Mouse (Mus musculus): ENCODE measurements at regions not wholly inside any gene's neighbourhood (a gene's known extent, or its start where the extent isn't known, plus 50 kb on each side); places are given as distances from the start of the nearest gene placed in this dataset.

DNA sequence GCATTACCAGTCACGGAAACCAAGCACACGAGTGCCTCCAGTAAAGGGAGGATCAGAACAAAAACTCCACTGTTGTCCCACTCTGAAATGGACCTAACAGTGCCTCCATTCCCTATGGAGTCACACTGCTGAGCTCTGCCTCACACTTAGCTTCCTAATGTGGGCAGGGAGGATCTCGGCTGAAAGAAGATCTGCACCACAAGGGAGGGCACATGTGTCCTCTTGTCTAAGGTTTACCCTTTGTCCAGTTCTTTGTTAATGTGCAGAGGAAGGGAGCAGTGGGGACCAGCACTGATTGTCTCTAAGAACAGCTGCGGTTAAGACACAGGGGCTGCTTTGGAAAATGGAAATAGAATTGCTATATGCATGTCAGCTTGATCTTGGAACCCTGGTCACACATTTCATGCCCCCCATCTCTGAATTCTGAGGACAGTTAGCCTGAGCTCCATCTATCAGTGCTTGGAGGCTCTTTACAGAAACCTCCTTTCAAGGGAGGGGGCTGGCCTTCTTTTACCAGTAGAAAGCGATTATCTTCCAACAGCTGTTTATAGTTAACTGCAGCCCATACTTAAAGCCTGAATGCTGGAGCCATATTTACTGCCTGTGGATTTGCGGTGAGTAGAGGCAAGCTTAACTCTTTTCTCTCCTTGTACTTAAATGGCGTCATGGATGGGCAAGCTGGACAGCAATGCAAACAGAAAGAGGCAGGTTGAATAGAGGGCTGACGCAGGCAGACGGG, 485.5 kb upstream of the Cdh11 start:
- WGBS: 41% methylated on average over 9 of the region's 9 CpGs
- no peak overlapping the region for H3K9ac ChIP-seq (ENCODE audit: low read length)

GRCm38 (mm10) chr8:103272305-103273079, 487.1 kb upstream of the Cdh11 start:
- H3K4me2 ChIP-seq: no peak overlapping the region
- ATAC-seq (ENCODE audit: low FRiP score): peak; percentile 65
- no peak overlapping the region for H3K4me3 ChIP-seq (ENCODE audit: low read depth, low read length)
- H3K4me1 ChIP-seq (ENCODE audit: control insufficient read depth, insufficient read depth, low read length): peaks cover 11% of the 10 kb centered on the region
- no peaks in the 10 kb centered on the region for H3K9me3 ChIP-seq (ENCODE audit: control insufficient read depth, low read length)
- no peaks in the 10 kb centered on the region for H3K27me3 ChIP-seq (ENCODE audit: control insufficient read depth, insufficient read depth, low read length)
- 10% methylated on average over 5 of the region's 5 CpGs for WGBS
- no peaks in the 10 kb centered on the region for H3K36me3 ChIP-seq (ENCODE audit: control insufficient read depth, insufficient read depth, low read length)
- 0 out of 2 replicates have a peak overlapping the region, but pooled peaks have one; percentile 2 for H3K27ac ChIP-seq (ENCODE audit: low read depth, low read length)
- no peak overlapping the region for H3K9ac ChIP-seq (ENCODE audit: low read length)
- peak; percentile 89 for DNase-seq (ENCODE audit: low spot score, missing footprints)

More for the DNA sequence above, 485.5 kb upstream of the Cdh11 start:
- Histone ChIP-seq H3K4me3 (ENCODE audit: low read depth, low read length) (no peak overlapping the region), H3K27me3 (ENCODE audit: control insufficient read depth, insufficient read depth, low read length) (no peaks in the 10 kb centered on the region), H3K27ac (ENCODE audit: low read depth, low read length) (no peak overlapping the region), H3K9me3 (ENCODE audit: control insufficient read depth, low read length) (no peaks in the 10 kb centered on the region), H3K4me2 (no peak overlapping the region), H3K4me1 (ENCODE audit: control insufficient read depth, insufficient read depth, low read length) (peaks cover 11% of the 10 kb centered on the region), H3K36me3 (ENCODE audit: control insufficient read depth, insufficient read depth, low read length) (no peaks in the 10 kb centered on the region)
- DNase-seq (ENCODE audit: low spot score, missing footprints): no peak
- ATAC-seq (ENCODE audit: low FRiP score): peak; percentile 65

GRCm38 (mm10) chr8:103273476-103273875, 488.0 kb upstream of the Cdh11 start:
- WGBS: 91% methylated on average over 2 of the region's 2 CpGs
- no peak overlapping the region for H3K27ac ChIP-seq (ENCODE audit: low read depth, low read length)

DNA sequence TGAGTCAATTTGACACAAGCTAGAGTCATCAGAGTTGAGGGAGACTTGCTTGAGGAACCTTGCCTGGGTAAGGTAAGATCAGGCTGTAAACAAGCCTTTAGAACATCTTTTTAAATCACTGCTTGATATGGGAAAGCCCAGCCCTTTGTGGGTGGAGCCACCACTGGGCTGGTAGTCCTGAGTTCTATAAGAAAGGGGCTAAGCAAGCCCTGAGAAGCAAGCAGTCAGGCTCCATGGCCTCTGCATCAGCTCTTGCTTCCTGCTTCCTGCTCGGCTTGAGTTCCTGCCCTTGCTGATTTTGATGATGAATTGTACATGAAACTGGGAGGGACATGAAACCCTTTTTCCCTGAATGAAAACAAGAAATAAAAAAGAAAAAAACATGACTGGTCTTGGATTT, 496.4 kb upstream of the Cdh11 start:
- H3K36me3 ChIP-seq (ENCODE audit: control insufficient read depth, insufficient read depth, low read length): no peaks in the 10 kb centered on the region
- 52% methylated on average over 1 of the region's 1 CpGs for WGBS
- H3K9me3 ChIP-seq (ENCODE audit: control insufficient read depth, low read length): no peaks in the 10 kb centered on the region
- no peak overlapping the region for H3K4me2 ChIP-seq
- no peak overlapping the region for H3K27ac ChIP-seq (ENCODE audit: low read depth, low read length)
- no peak overlapping the region for H3K4me3 ChIP-seq (ENCODE audit: low read depth, low read length)
- ATAC-seq (ENCODE audit: low FRiP score): no peak
- no peak overlapping the region for H3K9ac ChIP-seq (ENCODE audit: low read length)
- H3K27me3 ChIP-seq (ENCODE audit: control insufficient read depth, insufficient read depth, low read length): no peaks in the 10 kb centered on the region
- H3K4me1 ChIP-seq (ENCODE audit: control insufficient read depth, insufficient read depth, low read length): no peaks in the 10 kb centered on the region
- DNase-seq (ENCODE audit: low spot score, missing footprints): no peak

More at GRCm38 (mm10) chr8:103273476-103273875, 488.0 kb upstream of the Cdh11 start:
- no peak for ATAC-seq (ENCODE audit: low FRiP score)
- H3K4me2 ChIP-seq: no peak overlapping the region
- H3K36me3 ChIP-seq (ENCODE audit: control insufficient read depth, insufficient read depth, low read length): no peaks in the 10 kb centered on the region
- no peak overlapping the region for H3K9ac ChIP-seq (ENCODE audit: low read length)
- no peaks in the 10 kb centered on the region for H3K27me3 ChIP-seq (ENCODE audit: control insufficient read depth, insufficient read depth, low read length)
- H3K4me1 ChIP-seq (ENCODE audit: control insufficient read depth, insufficient read depth, low read length): peaks cover 11% of the 10 kb centered on the region
- no peaks in the 10 kb centered on the region for H3K9me3 ChIP-seq (ENCODE audit: control insufficient read depth, low read length)
- no peak for DNase-seq (ENCODE audit: low spot score, missing footprints)
- no peak overlapping the region for H3K4me3 ChIP-seq (ENCODE audit: low read depth, low read length)

DNA sequence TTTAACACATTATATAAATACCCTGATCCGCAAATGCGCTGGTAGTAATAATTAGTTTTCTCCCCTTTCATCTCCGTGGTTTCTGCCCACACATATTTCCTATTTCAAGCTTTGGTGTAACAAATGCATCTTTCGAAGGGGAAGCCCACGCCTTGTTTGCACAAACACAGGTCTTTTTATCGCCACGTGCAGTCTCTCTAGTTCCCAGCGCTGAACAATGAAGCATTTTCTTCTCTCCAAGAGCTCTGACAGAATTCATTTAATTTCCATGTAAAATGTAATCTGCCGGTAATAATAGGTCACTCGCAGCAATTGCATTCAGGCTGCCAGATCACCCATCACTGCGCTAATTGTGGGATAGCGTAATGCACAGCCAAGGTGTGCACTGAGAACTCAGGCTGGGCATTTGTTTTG, 503.1 kb upstream of the Cdh11 start:
- 69% methylated on average over 12 of the region's 12 CpGs for WGBS
- Histone ChIP-seq H3K36me3 (ENCODE audit: control insufficient read depth, insufficient read depth, low read length) (no peaks in the 10 kb centered on the region), H3K4me2 (no peak overlapping the region), H3K9me3 (ENCODE audit: control insufficient read depth, low read length) (no peaks in the 10 kb centered on the region), H3K4me1 (ENCODE audit: control insufficient read depth, insufficient read depth, low read length) (no peaks in the 10 kb centered on the region), H3K27ac (ENCODE audit: low read depth, low read length) (no peak overlapping the region), H3K9ac (ENCODE audit: low read length) (no peak overlapping the region), H3K4me3 (ENCODE audit: low read depth, low read length) (no peak overlapping the region), H3K27me3 (ENCODE audit: control insufficient read depth, insufficient read depth, low read length) (no peaks in the 10 kb centered on the region)
- ATAC-seq (ENCODE audit: low FRiP score): no peak
- no peak for DNase-seq (ENCODE audit: low spot score, missing footprints)

DNA sequence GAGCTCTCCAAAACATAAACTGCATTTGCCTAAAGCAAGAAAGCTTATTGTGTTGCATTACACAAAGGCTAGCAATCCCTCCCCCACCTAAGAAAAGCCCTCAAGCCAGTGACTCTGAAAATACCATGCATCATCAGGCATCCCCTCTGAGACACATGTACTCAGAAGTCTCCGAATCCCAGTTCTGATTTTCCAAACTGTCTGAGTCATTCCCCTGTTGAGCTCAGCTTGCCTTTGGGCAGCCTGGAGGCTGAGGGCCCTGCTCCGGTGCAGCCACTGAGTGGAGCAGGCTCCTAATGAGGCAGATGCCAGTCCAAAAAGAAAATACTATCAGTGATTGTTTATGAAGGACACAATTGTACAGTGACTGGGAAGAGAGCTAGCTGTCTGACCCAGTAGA, 507.5 kb upstream of the Cdh11 start:
- Histone ChIP-seq H3K4me1 (ENCODE audit: control insufficient read depth, insufficient read depth, low read length) (no peaks in the 10 kb centered on the region), H3K4me2 (no peak overlapping the region), H3K4me3 (ENCODE audit: low read depth, low read length) (no peak overlapping the region), H3K27me3 (ENCODE audit: control insufficient read depth, insufficient read depth, low read length) (no peaks in the 10 kb centered on the region), H3K9me3 (ENCODE audit: control insufficient read depth, low read length) (no peaks in the 10 kb centered on the region), H3K36me3 (ENCODE audit: control insufficient read depth, insufficient read depth, low read length) (no peaks in the 10 kb centered on the region), H3K27ac (ENCODE audit: low read depth, low read length) (no peak overlapping the region), H3K9ac (ENCODE audit: low read length) (no peak overlapping the region)
- ATAC-seq (ENCODE audit: low FRiP score) (no peak), DNase-seq (ENCODE audit: low spot score, missing footprints) (no peak)
- WGBS: 72% methylated on average over 2 of the region's 2 CpGs

- no peaks in the 10 kb centered on the region for H3K36me3 ChIP-seq (ENCODE audit: control insufficient read depth, insufficient read depth, low read length)
- H3K4me1 ChIP-seq (ENCODE audit: control insufficient read depth, insufficient read depth, low read length): no peaks in the 10 kb centered on the region
- no peak overlapping the region for H3K9ac ChIP-seq (ENCODE audit: low read length)
- H3K9me3 ChIP-seq (ENCODE audit: control insufficient read depth, low read length): no peaks in the 10 kb centered on the region
- ATAC-seq (ENCODE audit: low FRiP score): no peak
- no peak overlapping the region for H3K27ac ChIP-seq (ENCODE audit: low read depth, low read length)
- no peaks in the 10 kb centered on the region for H3K27me3 ChIP-seq (ENCODE audit: control insufficient read depth, insufficient read depth, low read length)
- H3K4me3 ChIP-seq (ENCODE audit: low read depth, low read length): no peak overlapping the region
- 66% methylated on average over 1 of the region's 1 CpGs for WGBS
- H3K4me2 ChIP-seq: no peak overlapping the region
- DNase-seq (ENCODE audit: low spot score, missing footprints): peak; percentile 44
Measured at GRCm38 (mm10) chr8:103306476-103307183, 521.2 kb upstream of the Cdh11 start.

- DNase-seq (ENCODE audit: low spot score, missing footprints) (peak; percentile 70), ATAC-seq (ENCODE audit: low FRiP score) (no peak)
- WGBS: 60% methylated on average over 1 of the region's 1 CpGs
- H3K4me2 ChIP-seq: no peak overlapping the region
- H3K36me3 ChIP-seq (ENCODE audit: control insufficient read depth, insufficient read depth, low read length): no peaks in the 10 kb centered on the region
- H3K9ac ChIP-seq (ENCODE audit: low read length): no peak overlapping the region
- H3K4me1 ChIP-seq (ENCODE audit: control insufficient read depth, insufficient read depth, low read length): peaks cover 6% of the 10 kb centered on the region
- no peak overlapping the region for H3K27ac ChIP-seq (ENCODE audit: low read depth, low read length)
- H3K27me3 ChIP-seq (ENCODE audit: control insufficient read depth, insufficient read depth, low read length): no peaks in the 10 kb centered on the region
- H3K9me3 ChIP-seq (ENCODE audit: control insufficient read depth, low read length): no peaks in the 10 kb centered on the region
- no peak overlapping the region for H3K4me3 ChIP-seq (ENCODE audit: low read depth, low read length)
Measured at GRCm38 (mm10) chr8:103313576-103313975, 528.1 kb upstream of the Cdh11 start.

Measured in midbrain, embryonic 11.5 days (tissue).